Mouse (Mus musculus) heart, adult 2 months (tissue): ENCODE data around the gene Rom1. TPM values are rescaled to one million over a fixed set of nuclear protein-coding genes. Genes with fewer than 3 reads are reported as not detected.

Experiments
- DNase-seq, 2 experiments: peaks; one replicate each; pipeline ENCODE4 v3.0.0; 2021
- H3K27ac ChIP-seq: fragments of 200-600 bp; 2 replicates; pipeline ENCODE4 v1.8.1; 2022
- H3K27me3 ChIP-seq: fragments of 200-500 bp; 2 replicates; pipeline ENCODE4 v1.6.1; 2012; ENCODE audit warnings: mild to moderate bottlenecking, low read length, inconsistent platforms, mixed read lengths; ENCODE audit not compliant: control insufficient read depth, insufficient read depth
- H3K36me3 ChIP-seq: fragments of 200-500 bp; 2 replicates; pipeline ENCODE4 v1.6.1; 2012; ENCODE audit warnings: low read length, inconsistent platforms; ENCODE audit not compliant: control insufficient read depth, insufficient read depth
- H3K4me1 ChIP-seq: fragments of 200-500 bp; 2 replicates; pipeline ENCODE4 v1.6.1; 2011; ENCODE audit warnings: low read length; ENCODE audit not compliant: control insufficient read depth, insufficient read depth
- H3K4me3 ChIP-seq: fragments of 200-600 bp; 2 replicates; pipeline ENCODE4 v1.8.1; 2022
- H3K79me2 ChIP-seq: fragments of 200-500 bp; replicated peaks from 2 replicates; pipeline ENCODE4 v1.6.1; 2012; ENCODE audit warnings: mild to moderate bottlenecking, inconsistent platforms, low read length, moderate library complexity, mixed read lengths; ENCODE audit not compliant: control insufficient read depth, insufficient read depth
- H3K9ac ChIP-seq: fragments of 200-500 bp; 2 replicates; pipeline ENCODE4 v1.6.1; 2012; ENCODE audit warnings: low read depth, mild to moderate bottlenecking, control low read depth, inconsistent platforms, low read length, mixed read lengths
- CTCF ChIP-seq: fragments of 200-600 bp; IDR thresholded peaks from 2 replicates; pipeline ENCODE4 v1.8.1; 2022; ENCODE audit warnings: antibody characterized with exemption, mild to moderate bottlenecking, moderate library complexity
- EP300 ChIP-seq: fragments of 200-500 bp; IDR thresholded peaks from 2 replicates; pipeline ENCODE4 v1.6.1; 2011; ENCODE audit warnings: low read depth, low read length, control low read depth; ENCODE audit not compliant: insufficient read depth
- POLR2A ChIP-seq: fragments of 200-500 bp; IDR thresholded peaks from 2 replicates; pipeline ENCODE4 v1.6.1; 2011; ENCODE audit warnings: mild to moderate bottlenecking, low read depth, low read length, control low read depth; ENCODE audit not compliant: insufficient read depth
- WGBS: fragments of 180-500 bp; shearing (Covaris S2); methylation state at CpG from one replicate; pipeline ENCODE4 v1.1.7; 2018; 5-methylcytosine and 5-hydroxymethylcytosine counted together
- intact Hi-C: fragments of 180-260 bp; cut with DNase I; formaldehyde crosslinking; loops from one replicate; pipeline ENCODE4 v1.15.1; 2025
- polyA plus RNA-seq: library from polyadenylated mRNA; depleted of rRNA; stranded (reverse); fragments of >200 nt; gene quantifications from 2 replicates; pipeline ENCODE4 v1.2.3, GENCODE M21; 2012
- total RNA-seq, 2 experiments: library from RNA; stranded (reverse); gene quantifications; 2 replicates each; pipeline ENCODE4 v1.2.3; 2021

Rom1 gene
- total and polyA plus RNA-seq, 3 experiments, result 21.8 to 30.7 (median 23.1) TPM

DNA sequence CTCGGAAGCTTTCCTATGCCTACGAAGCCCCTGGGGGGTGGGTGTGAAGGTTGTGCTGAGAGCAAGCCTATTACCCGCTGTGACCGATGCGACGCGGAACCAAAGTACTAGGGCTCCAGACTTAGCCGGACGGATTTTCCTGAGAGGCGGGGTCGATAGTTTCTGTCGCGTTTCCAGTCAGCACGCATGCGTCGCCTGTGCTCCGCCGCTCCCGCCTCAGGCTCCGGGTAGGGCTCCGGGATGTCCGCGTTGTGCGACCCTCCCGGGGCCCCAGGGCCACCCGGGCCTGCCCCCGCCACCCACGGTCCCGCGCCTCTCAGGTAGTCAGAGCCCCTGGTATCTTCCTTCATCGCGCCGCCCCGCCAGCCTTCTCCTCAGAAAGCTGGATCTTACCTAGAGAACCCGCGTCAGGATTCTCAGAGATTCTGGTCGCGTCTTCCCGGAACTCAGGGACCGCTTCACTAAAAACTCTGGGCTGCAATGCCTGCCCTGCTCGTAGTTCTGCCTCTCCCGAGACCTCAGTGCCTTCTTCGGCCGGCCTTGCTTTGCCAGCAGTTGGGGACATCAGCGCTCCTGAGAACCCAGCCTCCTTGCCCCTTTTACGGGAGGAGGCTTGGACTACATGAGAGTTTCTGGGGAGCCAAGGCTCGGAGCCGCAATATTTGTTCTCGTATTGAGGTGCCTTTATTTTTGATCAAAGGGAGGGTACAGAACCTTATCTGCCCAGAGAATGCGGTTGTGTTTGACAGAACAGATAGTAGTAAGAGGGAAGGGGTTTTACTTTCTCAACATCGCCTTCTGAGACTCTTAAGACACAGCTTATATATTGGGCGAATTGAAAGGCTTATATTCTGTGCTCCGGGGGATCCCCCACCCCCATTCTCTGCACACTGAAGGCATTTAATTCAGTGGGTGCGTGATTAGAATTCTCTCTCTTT is 36.1 kb downstream of the Rom1 start, which contains the start of gene Ints5:
Ints5 (plus strand) TSS at position 177 of the 938 bp plus-strand sequence.
- Histone ChIP-seq H3K79me2 (no peaks in the 10 kb centered on the region), H3K36me3 (no peaks in the 10 kb centered on the region; the same call in 1 of the 2 replicates), H3K27me3 (no peaks in the 10 kb centered on the region), H3K4me1 (no peaks in the 10 kb centered on the region; the same call in 1 of the 2 replicates), H3K9ac (peak within 1 kb of the TSS; percentile 94), H3K27ac (peak within 1 kb of the TSS; percentile 89), H3K4me3 (peak within 1 kb of the TSS; percentile 92)
- 1% methylated on average over 54 of the region's 54 CpGs for WGBS
- TF ChIP-seq CTCF, result no peak
- TF ChIP-seq POLR2A, result peak; percentile 86
- peak; percentile 81 for TF ChIP-seq EP300
- DNase-seq, result peak; percentile 88 to 90
- intact Hi-C loops, result no loop called here

GRCm38 (mm10) chr19:8888511-8889385 is 40.4 kb downstream of the Rom1 start, which contains the start of the genes 1810009A15Rik and Gm49416:
1810009A15Rik (plus strand) TSS chr19:8888853.
Gm49416 (plus strand) TSS chr19:8888926.
- H3K36me3 ChIP-seq, result no peaks in the 10 kb centered on the region; the same call in 1 of the 2 replicates
- H3K4me3 ChIP-seq, result peak within 1 kb of the TSS; percentile 73
- TF ChIP-seq EP300 (0 out of 2 replicates have a peak, but pooled peaks have one; percentile 65), CTCF (no peak), POLR2A (peak; percentile 93)
- intact Hi-C loops, result loop anchor here (2.0 kb wide), 1 partner anchor 18 kb away; the partner anchor contains the start of gene Ubxn1
- H3K9ac ChIP-seq, result peak within 1 kb of the TSS; percentile 79
- H3K27ac ChIP-seq, result peak within 1 kb of the TSS; percentile 85
- H3K27me3 ChIP-seq, result no peaks in the 10 kb centered on the region
- H3K79me2 ChIP-seq, result no peaks in the 10 kb centered on the region; the same call in 1 of the 2 replicates
- peaks cover 3% of the 10 kb centered on the region; the same call in 1 of the 2 replicates for H3K4me1 ChIP-seq
- WGBS, result under 1% methylated on average over 58 of the region's 58 CpGs
- peak; percentile 93 to 95 for DNase-seq

GRCm38 (mm10) chr19:8887585-8888463 is 41.3 kb downstream of the Rom1 start:
- no peak for DNase-seq
- intact Hi-C loops, result loop anchor here (2.0 kb wide), 1 partner anchor 17 kb away; the partner anchor contains the start of gene Ubxn1
- H3K36me3 ChIP-seq, result no peaks in the 10 kb centered on the region; the same call in 1 of the 2 replicates
- H3K4me1 ChIP-seq, result peaks cover 3% of the 10 kb centered on the region; the same call in 1 of the 2 replicates
- WGBS, result 25% methylated on average over 19 of the region's 19 CpGs
- peak overlapping the region; percentile 79 for H3K9ac ChIP-seq
- no peak for TF ChIP-seq CTCF
- no peak for TF ChIP-seq EP300
- no peak for TF ChIP-seq POLR2A
- no peaks in the 10 kb centered on the region for H3K27me3 ChIP-seq
- H3K79me2 ChIP-seq, result no peaks in the 10 kb centered on the region; the same call in 1 of the 2 replicates
- peak overlapping the region; percentile 73 for H3K4me3 ChIP-seq
- H3K27ac ChIP-seq, result peak overlapping the region; percentile 85

- H3K27ac ChIP-seq, result no peak overlapping the region
- no peak overlapping the region for H3K4me3 ChIP-seq
- peaks cover 3% of the 10 kb centered on the region; the same call in 1 of the 2 replicates for H3K4me1 ChIP-seq
- H3K9ac ChIP-seq, result no peak overlapping the region
- H3K36me3 ChIP-seq, result no peaks in the 10 kb centered on the region; the same call in 1 of the 2 replicates
- intact Hi-C loops, result no loop called here
- 29% methylated on average over 1 of the region's 1 CpGs for WGBS
- no peak for DNase-seq
- no peaks in the 10 kb centered on the region; the same call in 1 of the 2 replicates for H3K79me2 ChIP-seq
- no peaks in the 10 kb centered on the region for H3K27me3 ChIP-seq
- TF ChIP-seq CTCF, result no peak
- TF ChIP-seq POLR2A, result no peak
- TF ChIP-seq EP300, result no peak
Measured at GRCm38 (mm10) chr19:8886916-8887584, 42.1 kb downstream of the Rom1 start.
